Mouse (Mus musculus): ENCODE data around the gene Gm9817. TPM values are rescaled to one million over a fixed set of nuclear protein-coding genes. Genes with fewer than 3 reads are reported as not detected.
"Not testable (repeated sequence)": the region's sequence is repeated elsewhere in the genome, so short reads cannot be mapped to it uniquely, and the experiment has no call there.

Gm9817 gene
- polyA plus RNA-seq (2012; rRNA removed): 0.04 TPM in 1 of 2 replicates, not detected in the other

DNA sequence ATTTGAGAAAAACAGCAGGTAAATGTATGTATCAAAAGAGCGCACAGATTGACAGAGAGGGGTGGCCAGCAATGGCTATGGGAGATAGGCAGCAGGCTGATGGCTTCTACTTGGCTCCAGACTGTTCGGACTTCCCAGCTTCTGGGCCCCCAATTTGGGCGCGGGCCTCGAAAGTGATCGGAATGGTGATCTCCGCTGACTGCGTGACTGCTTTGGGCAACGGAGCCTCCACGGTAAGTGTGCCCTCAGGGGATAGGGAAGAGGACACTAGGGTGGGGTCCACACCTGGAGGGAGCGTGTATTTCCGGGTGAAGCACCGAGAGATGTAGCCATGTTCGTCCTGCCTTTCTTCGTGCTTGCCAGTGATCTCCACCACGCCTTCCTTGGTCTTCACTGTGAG, at the start of gene Gm9817:
Gene Gm9817 (plus strand): TSS at position 301 of the 400 bp plus-strand sequence.
- H3K4me1 ChIP-seq (ENCODE audit: control insufficient read depth, insufficient read depth, insufficient read length); H3K27me3 ChIP-seq (ENCODE audit: control insufficient read depth, insufficient read depth, low read length); H3K27ac ChIP-seq (ENCODE audit: insufficient read depth, low read length); DNase-seq (ENCODE audit: low read depth in 1 of 2, low spot score in 2 of 2); H3K4me3 ChIP-seq (ENCODE audit: extremely low read depth, insufficient read depth, insufficient read length); H3K36me3 ChIP-seq (ENCODE audit: control insufficient read depth, insufficient read depth, low read length): not testable (repeated sequence)
- 69% methylated on average over 16 of the region's 16 CpGs for WGBS

DNA sequence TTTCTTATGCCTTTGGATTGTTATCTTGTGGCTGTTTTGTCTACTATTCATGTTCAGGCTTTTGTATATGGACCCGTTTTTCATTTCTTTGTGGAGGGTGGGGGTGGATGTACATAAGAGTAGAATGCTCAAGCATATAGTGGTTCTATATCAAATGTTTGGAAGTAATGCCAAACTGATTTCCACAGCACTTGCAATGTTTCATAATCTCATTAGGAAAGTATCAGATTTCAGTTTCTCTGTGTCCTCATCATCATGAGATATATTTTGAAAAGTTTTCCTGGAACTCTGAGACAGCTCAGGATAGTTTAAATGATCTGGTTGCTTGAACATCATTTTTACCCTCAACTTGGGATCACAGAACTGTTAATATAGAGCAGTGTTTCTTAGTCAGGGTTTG, 48.7 kb upstream of the Gm9817 start:
- no peaks in the 10 kb centered on the region for H3K27me3 ChIP-seq (ENCODE audit: control insufficient read depth, insufficient read depth, low read length)
- no peak for DNase-seq (ENCODE audit: low read depth in 1 of 2, low spot score in 2 of 2)
- H3K36me3 ChIP-seq (ENCODE audit: control insufficient read depth, insufficient read depth, low read length): no peaks in the 10 kb centered on the region
- H3K4me3 ChIP-seq (ENCODE audit: extremely low read depth, insufficient read depth, insufficient read length): no peak overlapping the region
- no peak overlapping the region for H3K27ac ChIP-seq (ENCODE audit: insufficient read depth, low read length)
- TF ChIP-seq CTCF (IDR thresholded peaks at IDR 0.05; ENCODE audit: extremely low read depth, insufficient read depth, insufficient read length, insufficient replicate concordance) (no peak), POLR2A (IDR thresholded peaks at IDR 0.05; ENCODE audit: low read depth, low read length) (no peak)
- no peaks in the 10 kb centered on the region for H3K4me1 ChIP-seq (ENCODE audit: control insufficient read depth, insufficient read depth, insufficient read length)
- WGBS: 82% methylated on average over 1 of the region's 1 CpGs

DNA sequence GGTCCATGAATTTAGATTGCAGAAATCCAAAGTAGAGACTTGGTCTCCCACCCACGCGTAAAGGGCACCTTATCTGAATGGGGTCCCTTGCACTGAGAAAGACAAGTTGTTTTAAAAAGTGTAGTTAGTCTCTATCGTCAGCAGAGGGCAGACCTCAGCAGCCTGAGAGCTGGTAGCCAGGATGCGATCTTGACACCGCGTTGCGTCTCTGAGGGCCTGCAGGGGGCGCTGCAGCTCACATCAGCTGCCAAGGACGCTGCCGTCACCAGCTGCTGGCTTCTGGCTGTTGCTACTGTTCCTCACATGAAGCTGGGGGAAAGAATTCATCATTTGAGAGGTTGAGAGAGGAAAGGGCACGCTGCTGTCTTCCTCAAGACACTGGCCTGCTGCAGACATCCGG, 47.7 kb upstream of the Gm9817 start:
- no peak overlapping the region for H3K4me3 ChIP-seq (ENCODE audit: extremely low read depth, insufficient read depth, insufficient read length)
- WGBS: 8% methylated on average over 12 of the region's 12 CpGs
- H3K36me3 ChIP-seq (ENCODE audit: control insufficient read depth, insufficient read depth, low read length): no peaks in the 10 kb centered on the region
- H3K27me3 ChIP-seq (ENCODE audit: control insufficient read depth, insufficient read depth, low read length): no peaks in the 10 kb centered on the region
- no peak for TF ChIP-seq POLR2A (IDR thresholded peaks at IDR 0.05; ENCODE audit: low read depth, low read length)
- TF ChIP-seq CTCF (IDR thresholded peaks at IDR 0.05; ENCODE audit: extremely low read depth, insufficient read depth, insufficient read length, insufficient replicate concordance): peak; percentile 100
- DNase-seq (ENCODE audit: low read depth in 1 of 2, low spot score in 2 of 2): peak; percentile 79 to 82
- no peak overlapping the region for H3K27ac ChIP-seq (ENCODE audit: insufficient read depth, low read length)
- H3K4me1 ChIP-seq (ENCODE audit: control insufficient read depth, insufficient read depth, insufficient read length): no peaks in the 10 kb centered on the region

DNA sequence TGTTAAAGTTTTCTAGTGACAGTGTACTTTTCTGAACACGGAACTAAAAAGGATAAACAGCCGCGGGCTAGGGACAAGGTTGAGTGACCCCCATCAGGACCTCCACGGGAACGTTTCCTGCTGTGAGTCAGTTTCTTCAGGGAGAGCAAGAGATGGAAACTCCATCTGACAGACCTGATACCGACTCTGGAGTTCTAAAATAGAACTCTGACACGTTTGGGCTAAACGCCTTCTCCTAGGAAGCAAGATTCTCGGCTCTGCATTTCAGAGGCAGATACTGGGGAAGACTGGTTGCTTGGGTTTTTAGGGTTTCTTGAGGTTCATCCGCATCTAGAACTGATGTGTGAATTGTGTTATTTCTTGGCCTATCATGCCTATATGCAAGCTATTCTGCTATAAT, 47.2 kb upstream of the Gm9817 start:
- TF ChIP-seq CTCF (IDR thresholded peaks at IDR 0.05; ENCODE audit: extremely low read depth, insufficient read depth, insufficient read length, insufficient replicate concordance) (no peak), POLR2A (IDR thresholded peaks at IDR 0.05; ENCODE audit: low read depth, low read length) (no peak)
- Histone ChIP-seq H3K36me3 (ENCODE audit: control insufficient read depth, insufficient read depth, low read length) (no peaks in the 10 kb centered on the region), H3K4me3 (ENCODE audit: extremely low read depth, insufficient read depth, insufficient read length) (no peak overlapping the region), H3K27me3 (ENCODE audit: control insufficient read depth, insufficient read depth, low read length) (no peaks in the 10 kb centered on the region), H3K27ac (ENCODE audit: insufficient read depth, low read length) (no peak overlapping the region), H3K4me1 (ENCODE audit: control insufficient read depth, insufficient read depth, insufficient read length) (no peaks in the 10 kb centered on the region)
- 35% methylated on average over 10 of the region's 10 CpGs for WGBS
- DNase-seq (ENCODE audit: low read depth in 1 of 2, low spot score in 2 of 2): no peak

DNA sequence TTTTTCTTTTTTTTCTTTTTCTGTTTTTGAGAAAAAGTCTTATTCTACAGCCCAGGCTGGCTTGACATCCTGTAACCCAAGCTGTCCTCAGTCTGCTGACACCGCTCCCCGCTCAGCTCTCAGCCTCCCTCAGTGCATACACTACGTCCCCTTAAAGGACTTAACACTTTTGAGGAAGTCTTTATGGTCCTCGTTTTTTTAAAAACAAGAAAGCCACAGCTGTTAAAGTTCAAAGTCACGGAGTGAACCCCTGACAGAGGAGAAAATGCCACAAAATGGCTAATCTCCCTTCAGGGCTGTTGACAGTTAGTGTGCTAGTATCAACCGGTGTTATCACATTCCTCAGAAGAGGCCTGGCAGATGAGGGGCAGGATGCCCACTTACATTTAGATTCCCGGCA, 46.7 kb upstream of the Gm9817 start:
- no peak for TF ChIP-seq POLR2A (IDR thresholded peaks at IDR 0.05; ENCODE audit: low read depth, low read length)
- TF ChIP-seq CTCF (IDR thresholded peaks at IDR 0.05; ENCODE audit: extremely low read depth, insufficient read depth, insufficient read length, insufficient replicate concordance): no peak

DNA sequence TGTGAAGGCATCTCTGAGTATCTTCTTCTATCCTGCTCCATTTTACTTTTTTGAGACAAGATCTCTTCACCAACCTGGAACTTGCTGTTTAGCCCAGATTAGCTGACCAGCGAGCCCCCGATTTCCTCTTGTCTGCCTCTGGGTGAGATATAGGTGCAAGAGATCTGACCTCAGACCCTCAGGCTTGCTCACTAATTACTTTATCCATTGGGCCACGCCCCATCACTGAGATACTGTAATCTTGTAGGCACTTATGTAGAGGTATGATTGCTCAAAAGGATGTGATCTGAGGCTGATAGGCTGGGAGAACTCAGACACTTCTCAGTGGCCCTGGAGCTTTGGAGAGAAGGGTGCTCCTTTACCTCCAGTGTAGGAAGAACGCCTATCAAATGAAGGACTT, 46.0 kb upstream of the Gm9817 start:
- H3K27me3 ChIP-seq (ENCODE audit: control insufficient read depth, insufficient read depth, low read length): no peaks in the 10 kb centered on the region
- DNase-seq (ENCODE audit: low read depth in 1 of 2, low spot score in 2 of 2): no peak
- no peak overlapping the region for H3K4me3 ChIP-seq (ENCODE audit: extremely low read depth, insufficient read depth, insufficient read length)
- H3K4me1 ChIP-seq (ENCODE audit: control insufficient read depth, insufficient read depth, insufficient read length): no peaks in the 10 kb centered on the region
- 88% methylated on average over 4 of the region's 4 CpGs for WGBS
- no peak for TF ChIP-seq POLR2A (IDR thresholded peaks at IDR 0.05; ENCODE audit: low read depth, low read length)
- TF ChIP-seq CTCF (IDR thresholded peaks at IDR 0.05; ENCODE audit: extremely low read depth, insufficient read depth, insufficient read length, insufficient replicate concordance): no peak
- H3K27ac ChIP-seq (ENCODE audit: insufficient read depth, low read length): no peak overlapping the region
- no peaks in the 10 kb centered on the region for H3K36me3 ChIP-seq (ENCODE audit: control insufficient read depth, insufficient read depth, low read length)

More for the DNA sequence above, 46.7 kb upstream of the Gm9817 start:
- H3K4me3 ChIP-seq (ENCODE audit: extremely low read depth, insufficient read depth, insufficient read length): no peak overlapping the region
- no peaks in the 10 kb centered on the region for H3K36me3 ChIP-seq (ENCODE audit: control insufficient read depth, insufficient read depth, low read length)
- DNase-seq (ENCODE audit: low read depth in 1 of 2, low spot score in 2 of 2): no peak
- no peak overlapping the region for H3K27ac ChIP-seq (ENCODE audit: insufficient read depth, low read length)
- no peaks in the 10 kb centered on the region for H3K4me1 ChIP-seq (ENCODE audit: control insufficient read depth, insufficient read depth, insufficient read length)
- WGBS: 17% methylated on average over 7 of the region's 7 CpGs
- no peaks in the 10 kb centered on the region for H3K27me3 ChIP-seq (ENCODE audit: control insufficient read depth, insufficient read depth, low read length)

DNA sequence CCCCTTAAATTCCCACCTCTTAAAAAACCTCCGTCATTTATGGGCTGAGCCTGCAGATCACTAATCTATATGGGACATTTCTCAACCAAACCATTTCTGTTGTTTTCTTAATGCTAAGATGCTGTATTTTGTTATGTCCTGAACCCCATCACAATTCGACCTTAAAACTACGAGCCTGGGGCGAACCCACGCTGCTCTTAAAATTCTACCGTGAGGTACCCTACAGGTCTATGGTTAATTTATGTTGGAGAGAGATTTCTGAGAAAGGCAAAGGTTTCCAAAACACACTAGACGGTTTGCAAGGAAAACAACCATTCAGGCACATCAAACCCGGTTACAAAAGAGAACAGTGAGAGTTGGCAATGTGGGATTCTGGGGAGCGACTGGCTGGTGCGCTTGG, 45.1 kb upstream of the Gm9817 start:
- 92% methylated on average over 10 of the region's 10 CpGs for WGBS
- Histone ChIP-seq H3K4me3 (ENCODE audit: extremely low read depth, insufficient read depth, insufficient read length) (no peak overlapping the region), H3K36me3 (ENCODE audit: control insufficient read depth, insufficient read depth, low read length) (no peaks in the 10 kb centered on the region), H3K27ac (ENCODE audit: insufficient read depth, low read length) (no peak overlapping the region), H3K4me1 (ENCODE audit: control insufficient read depth, insufficient read depth, insufficient read length) (no peaks in the 10 kb centered on the region), H3K27me3 (ENCODE audit: control insufficient read depth, insufficient read depth, low read length) (no peaks in the 10 kb centered on the region)
- no peak for TF ChIP-seq POLR2A (IDR thresholded peaks at IDR 0.05; ENCODE audit: low read depth, low read length)
- TF ChIP-seq CTCF (IDR thresholded peaks at IDR 0.05; ENCODE audit: extremely low read depth, insufficient read depth, insufficient read length, insufficient replicate concordance): no peak
- no peak for DNase-seq (ENCODE audit: low read depth in 1 of 2, low spot score in 2 of 2)
